10 mouse cellular contexts compared by ENCODE assay signal in the genomic region with DNA sequence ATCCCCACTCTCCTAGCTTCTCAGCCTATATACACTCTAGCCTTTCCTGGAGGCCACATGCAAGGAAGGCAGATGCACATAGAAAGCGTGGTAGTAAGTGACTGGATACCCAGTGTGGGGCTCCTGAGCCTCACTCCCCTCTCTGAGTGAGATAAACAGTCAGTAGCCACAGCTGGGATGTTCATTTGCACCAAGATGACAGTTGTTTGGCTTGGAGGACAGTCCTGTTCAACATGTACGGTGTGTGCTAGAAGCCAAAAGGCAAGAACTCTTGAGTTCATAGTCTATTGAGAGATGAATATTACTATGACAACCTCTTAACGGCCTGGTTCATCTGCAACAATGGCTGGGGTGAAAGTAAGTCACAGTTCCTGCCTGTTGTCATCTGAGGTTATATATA. TPM values are rescaled to one million over a fixed set of nuclear protein-coding genes. Genes with fewer than 3 reads are reported as not detected.
DNase-seq lines count a peak whose midpoint lies in the region; ATAC-seq and TF ChIP-seq lines count a peak whose summit lies in the region.
"Had no signal": no experiment of that assay in that cellular context is flagged by ENCODE, and none has a peak within 500 bp of the region (broad histone marks: within the 10 kb centered on the region; RNA-seq: fewer than 3 reads in every experiment).

No protein-coding gene starts in this region.

- no peaks in the 10 kb centered on the region for H3K9me3 ChIP-seq in embryonic facial prominence, embryonic 12.5 days
- no peaks in the 10 kb centered on the region for H3K9me3 ChIP-seq in hindbrain, embryonic 16.5 days (ENCODE audit: control insufficient read depth, low read length)
- H3K9me3 ChIP-seq in midbrain, embryonic 12.5 days = no peaks in the 10 kb centered on the region

- 79% methylated on average over 3 of the region's 3 CpGs for WGBS in embryonic facial prominence, embryonic 12.5 days
- WGBS in hindbrain, embryonic 16.5 days = 56% methylated on average over 3 of the region's 3 CpGs
- WGBS in midbrain, embryonic 12.5 days = 62% methylated on average over 3 of the region's 3 CpGs
- WGBS in kidney, adult 2 months = 72% methylated on average over 3 of the region's 3 CpGs

- ATAC-seq in embryonic facial prominence, embryonic 12.5 days (ENCODE audit: insufficient number of reproducible peaks, insufficient read depth, low FRiP score, low TSS enrichment) = no peak
- ATAC-seq in hindbrain, embryonic 16.5 days = no peak
- ATAC-seq in midbrain, embryonic 12.5 days (ENCODE audit: low FRiP score, low read depth) = no peak

- H3K4me1 ChIP-seq in embryonic facial prominence, embryonic 12.5 days = peaks cover 29% of the 10 kb centered on the region
- peaks cover 29% of the 10 kb centered on the region for H3K4me1 ChIP-seq in hindbrain, embryonic 16.5 days (ENCODE audit: control insufficient read depth, insufficient read depth, low read depth, low read length)
- H3K4me1 ChIP-seq in midbrain, embryonic 12.5 days = peaks cover 33% of the 10 kb centered on the region
- H3K4me1 ChIP-seq in kidney, adult 2 months (ENCODE audit: control insufficient read depth, insufficient read depth, low read length) = peaks cover 6% of the 10 kb centered on the region; the same call in 1 of the 2 replicates

- peak overlapping the region; percentile 70 for H3K4me2 ChIP-seq in embryonic facial prominence, embryonic 12.5 days (replicated peaks)
- H3K4me2 ChIP-seq in hindbrain, embryonic 16.5 days (ENCODE audit: low read length) = peak overlapping the region; percentile 88
- peak overlapping the region; percentile 81 for H3K4me2 ChIP-seq in midbrain, embryonic 12.5 days (replicated peaks)

- TF ChIP-seq POLR2A in kidney, adult 2 months (IDR thresholded peaks at IDR 0.05; ENCODE audit: low read depth, low read length) = no peak

- no peak for TF ChIP-seq CTCF in gastrocnemius, adult 2 months (IDR thresholded peaks at IDR 0.05)
- TF ChIP-seq CTCF in kidney, adult 2 months (conservative IDR thresholded peaks at IDR 0.05; ENCODE audit: insufficient read depth, insufficient read length, low read depth, low read length) = no peak

- intact Hi-C loops in gastrocnemius, adult 2 months (cut with DNase I) = loop anchor here (5.0 kb wide), 2 partner anchors 89 to 176 kb away; a partner anchor contains a TSS
- intact Hi-C loops in gastrocnemius, postnatal 36 days (cut with DNase I) = loop anchor here (5.0 kb wide), 2 partner anchors 41 to 176 kb away; a partner anchor contains a TSS

- no peak overlapping the region for H3K9ac ChIP-seq in embryonic facial prominence, embryonic 12.5 days
- H3K9ac ChIP-seq in hindbrain, embryonic 16.5 days (ENCODE audit: low read depth, low read length) = no peak overlapping the region
- H3K9ac ChIP-seq in midbrain, embryonic 12.5 days (replicated peaks) = no peak overlapping the region

- no peaks in the 10 kb centered on the region for H3K27me3 ChIP-seq in embryonic facial prominence, embryonic 12.5 days
- no peaks in the 10 kb centered on the region for H3K27me3 ChIP-seq in hindbrain, embryonic 16.5 days (replicated peaks; ENCODE audit: control insufficient read depth, insufficient read depth, low read length)
- H3K27me3 ChIP-seq in midbrain, embryonic 12.5 days = no peaks in the 10 kb centered on the region
- H3K27me3 ChIP-seq in kidney, adult 2 months (replicated peaks; ENCODE audit: control insufficient read depth, insufficient read depth, low read length) = no peaks in the 10 kb centered on the region

- H3K27ac ChIP-seq in gastrocnemius, adult 2 months = no peak overlapping the region
- no peak overlapping the region for H3K27ac ChIP-seq in embryonic facial prominence, embryonic 12.5 days
- no peak overlapping the region for H3K27ac ChIP-seq in hindbrain, embryonic 16.5 days (ENCODE audit: low read depth, low read length)
- no peak overlapping the region for H3K27ac ChIP-seq in midbrain, embryonic 12.5 days (replicated peaks)
- no peak overlapping the region for H3K27ac ChIP-seq in kidney, adult 2 months (ENCODE audit: insufficient read depth, low read depth, low read length)

- DNase-seq in gastrocnemius, adult 2 months = no peak
- DNase-seq in gastrocnemius, postnatal 36 days = no peak
- no peak for DNase-seq in right cerebral cortex, postnatal 25 days
- DNase-seq in spleen, adult 18-20 months = no peak
- no peak for DNase-seq in kidney, adult 2 months
- DNase-seq: cerebellum, adult 11 months; thymus, postnatal 25 days had no signal

- no peaks in the 10 kb centered on the region for H3K36me3 ChIP-seq in embryonic facial prominence, embryonic 12.5 days
- no peaks in the 10 kb centered on the region for H3K36me3 ChIP-seq in hindbrain, embryonic 16.5 days (ENCODE audit: control insufficient read depth, insufficient read depth, low read length)
- H3K36me3 ChIP-seq in midbrain, embryonic 12.5 days = no peaks in the 10 kb centered on the region
- H3K36me3 ChIP-seq in kidney, adult 2 months (ENCODE audit: control insufficient read depth, insufficient read depth, low read length) = no peaks in the 10 kb centered on the region

- peak overlapping the region; percentile 88 for H3K4me3 ChIP-seq in gastrocnemius, adult 2 months
- no peak overlapping the region for H3K4me3 ChIP-seq in embryonic facial prominence, embryonic 12.5 days
- peak overlapping the region; percentile 84; the same call in 1 of the 2 replicates for H3K4me3 ChIP-seq in hindbrain, embryonic 16.5 days (ENCODE audit: low read length)
- no peak overlapping the region for H3K4me3 ChIP-seq in midbrain, embryonic 12.5 days
- H3K4me3 ChIP-seq in kidney, adult 2 months (ENCODE audit: insufficient read depth, low read depth, low read length) = no peak overlapping the region

RNA-seq across cellular contexts. Expression of a gene that starts 2.0 kb away (rescaled TPM):
- 10 to 100 TPM; 85.1 to 87.6 TPM for total RNA-seq in gastrocnemius, adult 2 months (2021)
- 10 to 100 TPM; 69.1 to 85.0 TPM for total RNA-seq in gastrocnemius, postnatal 36 days (2021)
- polyA plus RNA-seq in embryonic facial prominence, embryonic 12.5 days (2016; fragmentation: Nextera tagmentation; extraction: Ambion mirVana) = 248 and 263 TPM in 2 replicates
- polyA plus RNA-seq in hindbrain, embryonic 16.5 days (2015; fragmentation: Nextera tagmentation; extraction: Ambion mirVana) = 125 and 150 TPM in 2 replicates
- polyA plus RNA-seq in midbrain, embryonic 12.5 days (2016; fragmentation: Nextera tagmentation; extraction: Ambion mirVana) = 260 and 272 TPM in 2 replicates
- polyA plus RNA-seq in kidney, adult 2 months (2012; rRNA removed) = 46.0 and 50.7 TPM in 2 replicates

RNA-seq across cellular contexts. Expression of a gene that starts 46.4 kb away (rescaled TPM):
- not detected for total RNA-seq in gastrocnemius, adult 2 months (2021)
- total RNA-seq in gastrocnemius, postnatal 36 days (2021) = not detected
- polyA plus RNA-seq in embryonic facial prominence, embryonic 12.5 days (2016; fragmentation: Nextera tagmentation; extraction: Ambion mirVana) = 0.47 and 0.59 TPM in 2 replicates
- 0.07 TPM in 1 of 2 replicates, not detected in the other for polyA plus RNA-seq in hindbrain, embryonic 16.5 days (2015; fragmentation: Nextera tagmentation; extraction: Ambion mirVana)
- 0.04 and 0.10 TPM in 2 replicates for polyA plus RNA-seq in midbrain, embryonic 12.5 days (2016; fragmentation: Nextera tagmentation; extraction: Ambion mirVana)
- 7.8 and 10.1 TPM in 2 replicates for polyA plus RNA-seq in kidney, adult 2 months (2012; rRNA removed)

Comparison
In these comparisons a context has a peak if more than half of its experiments do, and no peak if none do; other contexts are left out.
1. H3K4me3 ChIP-seq: peak in gastrocnemius, adult 2 months (single experiment) and hindbrain, embryonic 16.5 days (single experiment); none in embryonic facial prominence, embryonic 12.5 days (single experiment), midbrain, embryonic 12.5 days (single experiment) and kidney, adult 2 months (single experiment).
2. Peak in every context shown above with its lines, with median percentiles within 50 percentile points of each other: H3K4me2 ChIP-seq.